Mouse (Mus musculus): ENCODE measurements around the gene Med8. TPM values are rescaled to one million over a fixed set of nuclear protein-coding genes. Genes with fewer than 3 reads are reported as not detected.

Med8 gene
- polyA plus RNA-seq, 1 experiment = 76.1 TPM

DNA sequence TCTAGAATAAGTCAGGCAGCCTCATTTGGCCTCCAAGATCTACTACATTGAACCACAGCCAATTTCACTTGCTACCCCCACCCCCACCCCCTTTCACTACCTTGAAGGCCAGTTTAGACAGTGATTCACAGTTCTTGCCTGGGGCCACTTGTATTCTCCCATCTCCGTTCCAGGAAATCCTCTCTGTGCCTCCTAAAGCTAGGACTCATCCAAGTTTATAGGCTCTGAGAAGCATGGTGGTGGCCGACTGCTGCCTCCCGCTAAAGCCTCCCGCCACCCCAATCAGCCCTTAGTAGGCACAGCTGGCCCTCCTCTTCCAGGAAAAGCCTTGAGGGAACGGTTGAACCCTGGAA lies 18.3 kb downstream of the Med8 start:
- Histone ChIP-seq H3K27ac (ENCODE audit: insufficient read depth, low read length) (no peak overlapping the region), H3K27me3 (ENCODE audit: control insufficient read depth, insufficient read depth, low read length, poor library complexity, severe bottlenecking) (no peaks in the 10 kb centered on the region), H3K36me3 (ENCODE audit: control insufficient read depth, insufficient read depth, low read length, poor library complexity, severe bottlenecking) (peaks cover 15% of the 10 kb centered on the region; the same call in 1 of the 2 replicates), H3K9ac (ENCODE audit: low read depth, poor library complexity, severe bottlenecking) (peak overlapping the region; percentile 57), H3K4me1 (ENCODE audit: control insufficient read depth, insufficient read depth, low read length) (peaks cover 3% of the 10 kb centered on the region), H3K9me3 (replicated peaks; ENCODE audit: control insufficient read depth, insufficient read depth, low read length, poor library complexity, severe bottlenecking) (no peaks in the 10 kb centered on the region), H3K4me3 (ENCODE audit: low read depth, low read length) (peak overlapping the region; percentile 80)
- TF ChIP-seq POLR2A (IDR thresholded peaks at IDR 0.05; ENCODE audit: insufficient read depth, low read length) = no peak
- no peak for TF ChIP-seq CTCF (IDR thresholded peaks at IDR 0.05; ENCODE audit: low read depth, low read length)
- no peak for TF ChIP-seq EP300 (IDR thresholded peaks at IDR 0.05; ENCODE audit: insufficient read depth, low read depth, low read length)

GRCm38 (mm10) chr4:118427768-118428451 lies 18.8 kb downstream of the Med8 start, which contains the start of gene Elovl1:
Gene Elovl1 (plus strand): TSS chr4:118428093.
- H3K4me3 ChIP-seq (ENCODE audit: low read depth, low read length) = peak within 1 kb of the TSS; percentile 80
- TF ChIP-seq POLR2A (IDR thresholded peaks at IDR 0.05; ENCODE audit: insufficient read depth, low read length) (peak; percentile 56), EP300 (IDR thresholded peaks at IDR 0.05; ENCODE audit: insufficient read depth, low read depth, low read length) (no peak), CTCF (IDR thresholded peaks at IDR 0.05; ENCODE audit: low read depth, low read length) (peak; percentile 0)
- no peak within 1 kb of the TSS for H3K27ac ChIP-seq (ENCODE audit: insufficient read depth, low read length)

DNA sequence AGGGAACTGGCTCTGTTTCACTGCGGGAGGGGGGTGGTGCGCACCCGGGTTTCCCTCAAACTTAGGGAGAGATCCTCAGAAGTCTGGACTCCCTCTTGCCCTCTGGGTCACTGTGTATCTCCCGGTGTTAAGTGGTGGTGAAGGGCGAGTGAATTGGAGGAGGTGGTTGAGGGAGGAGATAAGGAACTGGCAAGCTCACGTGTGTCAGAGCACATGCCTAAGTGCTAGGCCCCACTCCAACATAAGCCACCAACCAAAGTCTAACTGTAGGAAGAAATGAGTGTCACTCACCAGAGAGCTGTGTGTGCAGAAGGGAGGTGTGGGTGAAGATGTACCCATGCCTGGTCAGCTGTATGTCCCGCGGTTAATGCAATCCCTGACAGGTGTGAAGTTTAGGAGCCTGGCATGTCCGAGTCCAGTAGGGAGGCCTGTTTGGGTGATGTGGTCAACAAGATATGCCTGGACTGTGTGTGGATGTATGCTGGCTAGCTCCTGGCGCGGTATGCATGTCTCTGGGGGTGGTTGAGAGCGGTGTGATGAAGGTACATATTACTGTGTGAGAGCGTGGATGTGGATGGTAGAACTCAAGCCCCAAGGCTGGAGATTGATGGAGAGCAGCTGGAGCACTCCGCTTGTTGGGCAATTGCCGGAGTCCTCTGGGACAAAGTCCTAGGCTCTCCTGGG lies 19.5 kb downstream of the Med8 start:
- no peak for TF ChIP-seq EP300 (IDR thresholded peaks at IDR 0.05; ENCODE audit: insufficient read depth, low read depth, low read length)
- TF ChIP-seq POLR2A (IDR thresholded peaks at IDR 0.05; ENCODE audit: insufficient read depth, low read length) = no peak
- TF ChIP-seq CTCF (IDR thresholded peaks at IDR 0.05; ENCODE audit: low read depth, low read length) = no peak
- H3K4me1 ChIP-seq (ENCODE audit: control insufficient read depth, insufficient read depth, low read length) = peaks cover 3% of the 10 kb centered on the region

More at GRCm38 (mm10) chr4:118427768-118428451, 18.8 kb downstream of the Med8 start, which contains the start of gene Elovl1:
- H3K9me3 ChIP-seq (replicated peaks; ENCODE audit: control insufficient read depth, insufficient read depth, low read length, poor library complexity, severe bottlenecking) = no peaks in the 10 kb centered on the region
- peaks cover 3% of the 10 kb centered on the region for H3K4me1 ChIP-seq (ENCODE audit: control insufficient read depth, insufficient read depth, low read length)
- H3K27me3 ChIP-seq (ENCODE audit: control insufficient read depth, insufficient read depth, low read length, poor library complexity, severe bottlenecking) = no peaks in the 10 kb centered on the region
- peak within 1 kb of the TSS; percentile 57 for H3K9ac ChIP-seq (ENCODE audit: low read depth, poor library complexity, severe bottlenecking)
- peaks cover 20% of the 10 kb centered on the region for H3K36me3 ChIP-seq (ENCODE audit: control insufficient read depth, insufficient read depth, low read length, poor library complexity, severe bottlenecking)

GRCm38 (mm10) chr4:118429215-118429895 lies 20.2 kb downstream of the Med8 start:
- H3K27me3 ChIP-seq (ENCODE audit: control insufficient read depth, insufficient read depth, low read length, poor library complexity, severe bottlenecking) = no peaks in the 10 kb centered on the region
- H3K9me3 ChIP-seq (replicated peaks; ENCODE audit: control insufficient read depth, insufficient read depth, low read length, poor library complexity, severe bottlenecking) = no peaks in the 10 kb centered on the region
- TF ChIP-seq CTCF (IDR thresholded peaks at IDR 0.05; ENCODE audit: low read depth, low read length) (no peak), POLR2A (IDR thresholded peaks at IDR 0.05; ENCODE audit: insufficient read depth, low read length) (no peak), EP300 (IDR thresholded peaks at IDR 0.05; ENCODE audit: insufficient read depth, low read depth, low read length) (no peak)
- peaks cover 33% of the 10 kb centered on the region for H3K36me3 ChIP-seq (ENCODE audit: control insufficient read depth, insufficient read depth, low read length, poor library complexity, severe bottlenecking)
- H3K9ac ChIP-seq (ENCODE audit: low read depth, poor library complexity, severe bottlenecking) = no peak overlapping the region
- H3K4me1 ChIP-seq (ENCODE audit: control insufficient read depth, insufficient read depth, low read length) = peaks cover 3% of the 10 kb centered on the region
- no peak overlapping the region for H3K27ac ChIP-seq (ENCODE audit: insufficient read depth, low read length)
- H3K4me3 ChIP-seq (ENCODE audit: low read depth, low read length) = no peak overlapping the region

More for the DNA sequence above, 19.5 kb downstream of the Med8 start:
- Histone ChIP-seq H3K4me3 (ENCODE audit: low read depth, low read length) (peak overlapping the region; percentile 79), H3K27ac (ENCODE audit: insufficient read depth, low read length) (no peak overlapping the region), H3K27me3 (ENCODE audit: control insufficient read depth, insufficient read depth, low read length, poor library complexity, severe bottlenecking) (no peaks in the 10 kb centered on the region), H3K36me3 (ENCODE audit: control insufficient read depth, insufficient read depth, low read length, poor library complexity, severe bottlenecking) (peaks cover 26% of the 10 kb centered on the region), H3K9ac (ENCODE audit: low read depth, poor library complexity, severe bottlenecking) (peak overlapping the region; percentile 57), H3K9me3 (replicated peaks; ENCODE audit: control insufficient read depth, insufficient read depth, low read length, poor library complexity, severe bottlenecking) (no peaks in the 10 kb centered on the region)

DNA sequence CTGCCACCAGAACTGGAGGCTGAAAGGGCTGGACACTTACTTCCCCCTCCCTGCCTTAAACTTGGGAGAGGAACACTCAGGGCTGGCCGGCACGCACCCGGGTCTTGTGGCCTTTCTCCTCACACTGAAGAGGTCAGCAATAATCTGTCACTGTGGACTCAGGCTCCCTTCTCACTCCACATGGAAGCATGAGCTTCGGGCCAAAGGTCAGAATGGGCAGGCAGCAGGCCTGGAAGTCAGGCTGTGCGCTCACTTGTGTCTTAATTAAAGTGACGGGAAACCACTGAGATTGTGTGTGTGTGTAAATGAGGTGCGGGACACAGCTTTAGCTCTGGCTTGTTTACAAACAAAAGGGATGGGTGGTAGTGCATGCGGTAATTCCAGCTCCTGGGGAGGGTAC lies 23.2 kb downstream of the Med8 start:
- Histone ChIP-seq H3K27me3 (ENCODE audit: control insufficient read depth, insufficient read depth, low read length, poor library complexity, severe bottlenecking) (no peaks in the 10 kb centered on the region), H3K9ac (ENCODE audit: low read depth, poor library complexity, severe bottlenecking) (no peak overlapping the region), H3K9me3 (replicated peaks; ENCODE audit: control insufficient read depth, insufficient read depth, low read length, poor library complexity, severe bottlenecking) (no peaks in the 10 kb centered on the region), H3K36me3 (ENCODE audit: control insufficient read depth, insufficient read depth, low read length, poor library complexity, severe bottlenecking) (peaks cover 46% of the 10 kb centered on the region), H3K27ac (ENCODE audit: insufficient read depth, low read length) (no peak overlapping the region), H3K4me3 (ENCODE audit: low read depth, low read length) (no peak overlapping the region), H3K4me1 (ENCODE audit: control insufficient read depth, insufficient read depth, low read length) (peaks cover 6% of the 10 kb centered on the region)
- TF ChIP-seq CTCF (IDR thresholded peaks at IDR 0.05; ENCODE audit: low read depth, low read length) = no peak
- no peak for TF ChIP-seq POLR2A (IDR thresholded peaks at IDR 0.05; ENCODE audit: insufficient read depth, low read length)
- TF ChIP-seq EP300 (IDR thresholded peaks at IDR 0.05; ENCODE audit: insufficient read depth, low read depth, low read length) = no peak
